Mouse (Mus musculus) c-Kit-positive CD71-negative TER-119-negative erythroid progenitor cells, embryonic 14.5 days (primary cell): ENCODE measurements at regions not wholly inside any gene's neighbourhood (a gene's known extent, or its start where the extent isn't known, plus 50 kb on each side); places are given as distances from the start of the nearest gene placed in this dataset.
"Not testable (repeated sequence)": the region's sequence is repeated elsewhere in the genome, so short reads cannot be mapped to it uniquely, and the experiment has no call there.

Experiments used
- DNase-seq: peaks from one replicate; pipeline ENCODE4 v3.0.0-alpha.2; 2013; ENCODE audit warnings: low read depth

DNA sequence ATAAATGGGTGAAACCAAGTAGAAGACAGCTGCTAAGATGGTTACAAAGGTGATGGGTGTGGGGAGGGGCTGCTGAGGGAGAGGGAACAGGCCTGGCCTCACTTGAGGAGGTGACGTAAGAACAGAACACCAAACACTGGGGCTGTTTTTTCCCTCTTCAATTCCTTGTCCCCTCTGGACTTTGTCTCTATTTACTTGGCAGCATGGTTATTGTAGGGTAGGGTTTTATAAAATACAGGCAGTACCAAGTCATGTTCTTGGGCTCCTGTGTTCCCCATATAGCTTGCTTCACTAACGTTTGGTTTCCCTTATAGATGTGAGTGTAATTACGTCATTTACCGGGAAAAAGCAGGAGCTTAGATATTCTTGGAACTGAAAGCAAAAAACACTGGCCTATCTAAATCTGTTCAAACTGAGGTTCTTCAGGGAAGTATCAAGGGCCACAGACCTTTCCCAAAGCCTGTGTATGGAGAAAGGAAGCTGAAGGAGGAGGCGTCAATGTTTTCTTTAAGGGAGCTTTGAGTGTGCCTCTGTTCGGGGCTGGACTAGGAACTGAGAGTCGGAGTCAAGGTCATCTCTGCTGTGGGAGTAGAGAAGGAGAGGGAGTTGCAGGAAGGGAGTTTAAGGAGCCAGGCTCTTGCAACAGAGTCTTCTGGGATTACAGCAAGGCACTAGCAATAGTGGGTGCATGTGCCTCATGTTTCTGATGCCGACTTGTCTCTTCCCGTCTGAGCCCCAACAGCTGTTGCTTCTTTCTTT lies 85.1 kb upstream of the Atp1b1 start:
- DNase-seq = no peak

DNA sequence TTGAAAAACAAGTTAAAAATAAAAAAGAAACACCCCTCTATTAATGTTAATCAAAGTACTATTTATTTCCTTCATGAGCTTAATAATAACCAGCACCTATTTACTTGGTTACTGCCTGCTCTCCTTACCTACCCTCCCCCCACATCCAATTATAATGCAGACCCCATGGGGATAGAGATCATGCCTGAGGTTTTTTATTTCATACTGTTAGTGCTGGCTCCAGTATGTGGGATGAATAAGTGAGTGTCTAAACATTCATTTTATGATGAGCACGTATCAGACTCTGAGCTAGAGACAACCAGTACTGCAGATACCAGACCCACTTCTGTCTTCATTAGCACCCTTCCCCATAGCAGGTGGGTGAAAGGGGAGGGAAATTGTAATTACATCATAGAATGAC lies 83.6 kb upstream of the Atp1b1 start:
- no peak for DNase-seq

DNA sequence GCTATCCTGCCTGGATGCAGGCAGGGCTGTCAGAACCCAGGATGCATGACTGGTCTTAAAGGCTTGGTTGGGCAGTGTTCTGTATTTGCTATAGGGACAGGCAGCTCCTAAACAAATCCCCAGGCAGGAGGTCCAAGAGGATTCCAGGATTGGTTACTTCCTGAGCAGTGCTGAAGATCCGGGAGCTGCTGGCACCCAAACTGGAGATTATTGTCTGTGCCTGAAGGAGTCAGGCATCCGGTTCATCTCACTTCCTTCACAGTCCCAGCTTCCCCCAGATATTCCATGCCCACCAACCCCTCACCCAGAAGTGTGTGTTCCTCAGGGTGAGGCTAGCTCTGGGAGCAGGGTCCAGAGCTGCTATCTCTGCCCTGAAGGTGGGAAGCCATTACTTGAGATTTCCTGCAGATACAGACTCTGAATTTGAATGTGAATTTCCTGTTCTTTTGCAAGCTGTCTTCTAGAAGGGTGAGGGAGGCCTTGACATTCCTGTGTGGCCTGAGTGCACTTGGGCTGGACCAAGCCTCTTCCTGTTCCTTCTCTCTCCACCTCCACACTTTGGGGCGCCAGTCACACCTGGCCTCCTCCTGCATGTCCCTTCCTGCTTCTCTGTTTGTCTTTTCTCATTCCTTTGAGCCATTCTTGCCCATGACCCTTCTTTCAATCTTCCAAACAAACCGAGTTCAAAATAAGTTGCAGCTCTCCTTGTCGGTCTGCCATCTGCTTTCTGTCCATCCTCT lies 80.3 kb upstream of the Atp1b1 start:
- no peak for DNase-seq

DNA sequence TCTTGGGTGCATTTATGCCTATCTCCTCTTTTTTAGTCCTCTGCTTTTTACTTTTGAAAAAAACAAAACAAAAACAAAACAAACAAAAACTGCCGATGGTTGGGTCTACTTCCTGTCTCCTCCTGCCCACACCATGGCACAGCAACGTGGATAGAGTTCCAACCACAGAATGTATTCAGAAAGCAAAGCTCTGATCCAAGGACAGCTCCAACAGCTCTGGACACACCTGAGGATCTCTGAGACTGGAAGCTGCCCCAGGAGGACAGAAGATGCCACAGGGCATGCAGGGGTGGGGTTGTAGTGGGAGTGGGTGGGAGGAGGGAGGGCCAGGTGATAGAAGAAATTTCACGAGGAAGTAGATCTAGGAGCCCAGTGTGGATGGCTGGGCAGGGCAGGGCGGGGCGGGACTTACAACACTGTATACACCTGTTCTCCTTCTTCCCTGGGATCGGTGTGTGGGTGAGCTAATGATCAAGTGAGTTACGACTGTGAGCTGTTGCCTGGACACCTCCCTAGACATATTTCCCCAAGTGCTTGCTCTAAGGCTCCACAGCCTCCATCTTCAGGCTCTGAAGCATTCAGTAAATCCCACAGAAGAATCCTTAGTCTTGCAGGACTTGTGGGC lies 79.3 kb upstream of the Atp1b1 start:
- DNase-seq = no peak

DNA sequence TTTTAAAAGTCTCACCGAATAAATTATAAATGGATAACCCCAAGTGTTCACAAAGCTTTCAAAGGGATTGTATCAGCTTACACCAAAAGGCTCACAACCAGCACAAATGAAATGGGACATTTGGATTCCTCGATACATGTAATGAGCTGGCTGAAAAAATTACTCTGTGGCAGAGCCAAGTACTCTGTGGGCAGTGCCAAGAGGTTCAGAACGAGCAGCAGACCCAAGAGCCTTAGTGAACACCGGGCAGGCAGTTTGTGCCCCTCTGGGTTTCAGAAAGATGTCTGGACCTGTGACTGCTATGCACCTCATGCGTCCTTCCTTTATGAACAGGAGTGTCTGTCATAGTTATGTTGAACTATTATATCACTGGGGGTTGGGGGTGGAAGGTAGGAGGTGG lies 74.0 kb upstream of the Atp1b1 start:
- no peak for DNase-seq

DNA sequence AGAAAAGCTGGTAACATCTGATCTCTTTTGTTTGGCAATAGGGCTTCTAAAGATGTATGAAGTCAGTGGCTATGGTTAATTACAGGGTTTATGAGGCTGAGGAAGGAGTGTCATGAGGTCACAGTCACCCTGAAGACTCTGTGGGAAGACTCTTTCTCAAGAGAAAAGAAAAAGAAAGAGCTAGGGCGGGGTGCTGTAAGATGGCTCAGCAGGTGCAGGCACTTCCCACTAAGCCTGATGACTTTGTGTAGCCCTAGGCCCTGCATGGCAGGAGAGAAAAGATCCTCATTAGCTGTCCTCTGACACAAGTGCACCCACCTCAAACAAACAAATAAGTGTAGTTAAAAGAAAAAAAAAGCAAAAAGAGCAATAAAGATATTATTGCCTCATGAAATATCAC lies 73.6 kb upstream of the Atp1b1 start:
- DNase-seq = no peak

DNA sequence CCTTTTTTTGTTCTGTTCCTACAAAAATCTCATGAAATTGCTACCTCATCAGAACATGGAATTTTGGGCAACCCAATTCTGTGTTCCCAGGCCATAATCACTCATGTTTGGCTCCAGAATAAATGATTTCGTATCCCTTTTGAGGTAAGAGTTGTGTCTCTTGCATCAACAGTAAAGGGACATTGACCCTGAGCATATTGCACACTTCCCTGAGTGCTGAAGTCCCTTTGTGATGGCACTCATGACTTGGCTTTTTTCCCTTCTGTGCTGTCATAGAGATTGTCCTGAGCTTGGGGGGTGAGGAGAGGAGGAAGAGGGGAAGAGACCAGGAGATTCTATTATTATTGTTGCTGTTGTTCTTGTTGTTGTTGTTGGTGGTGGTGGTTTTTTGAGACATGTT lies 68.6 kb upstream of the Atp1b1 start:
- no peak for DNase-seq

DNA sequence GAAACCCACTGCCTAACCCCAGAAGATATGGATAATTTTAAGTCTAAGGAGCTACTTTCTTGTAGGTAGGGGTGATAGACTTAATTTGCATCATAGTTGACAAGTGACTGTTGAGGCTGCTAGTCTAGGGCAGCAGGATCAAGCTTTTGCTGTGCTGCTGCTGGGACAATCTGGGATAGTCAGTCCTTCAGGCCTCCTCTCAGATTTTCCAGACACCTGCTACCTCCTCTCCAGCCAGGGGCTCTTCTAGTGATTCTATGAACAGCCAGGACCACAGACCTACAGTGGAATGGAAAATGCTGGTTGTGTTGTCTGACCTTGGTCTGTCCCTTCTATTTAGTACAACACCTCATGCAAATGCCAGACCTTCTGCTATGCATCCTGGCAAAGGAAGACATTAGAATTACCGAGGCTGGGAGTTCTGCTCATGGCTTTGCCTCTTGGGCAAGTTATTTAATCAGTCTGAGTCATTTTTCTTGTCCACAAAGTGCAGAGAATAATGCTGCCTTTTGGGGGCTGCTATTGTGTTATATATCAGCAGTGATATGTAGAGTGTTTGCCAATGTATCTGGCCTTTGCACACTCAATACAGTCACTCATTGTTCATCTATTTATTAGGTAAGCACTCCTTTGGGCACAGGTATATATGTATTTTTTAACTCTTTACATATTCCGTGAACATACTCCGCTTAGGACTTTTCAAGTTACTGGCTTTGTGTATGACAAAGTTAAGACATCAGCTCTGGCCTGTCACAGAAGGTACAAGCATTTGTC lies 64.4 kb upstream of the Atp1b1 start:
- DNase-seq = no peak

DNA sequence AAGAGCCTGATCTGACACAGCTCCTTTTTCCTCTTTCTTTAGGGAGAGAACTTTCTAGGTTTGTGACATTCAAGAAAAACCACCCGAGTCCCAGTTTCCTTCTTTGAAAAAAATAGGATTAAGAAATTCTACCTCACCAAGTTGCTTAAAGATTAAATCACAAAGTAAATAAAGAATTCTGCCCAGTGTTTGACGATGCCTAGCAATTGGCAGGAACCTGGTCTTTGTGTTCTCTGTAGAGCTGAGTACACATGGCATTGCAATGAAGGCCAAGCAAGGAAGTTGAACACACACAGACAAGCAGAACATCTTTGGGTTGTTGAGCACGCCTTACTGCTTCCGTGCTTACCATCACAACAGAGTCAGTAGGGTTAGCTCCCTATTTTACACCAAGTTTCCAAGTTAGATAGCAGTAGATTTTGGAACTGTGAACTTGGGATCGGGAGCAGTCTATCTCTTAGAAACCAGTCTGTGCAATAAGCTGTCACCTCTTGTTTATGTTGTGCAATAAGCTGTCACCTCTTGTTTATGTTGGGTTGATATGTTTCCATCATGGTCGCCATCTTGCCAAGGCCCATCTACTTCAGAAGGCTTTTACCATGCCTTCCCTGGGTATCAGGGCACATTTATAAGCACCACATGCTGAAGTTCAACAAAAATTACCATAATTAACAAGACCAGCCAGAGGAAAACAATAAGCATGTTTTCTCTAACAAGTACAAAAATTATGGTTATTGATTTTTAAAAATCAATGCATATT lies 63.4 kb upstream of the Atp1b1 start:
- DNase-seq = no peak

DNA sequence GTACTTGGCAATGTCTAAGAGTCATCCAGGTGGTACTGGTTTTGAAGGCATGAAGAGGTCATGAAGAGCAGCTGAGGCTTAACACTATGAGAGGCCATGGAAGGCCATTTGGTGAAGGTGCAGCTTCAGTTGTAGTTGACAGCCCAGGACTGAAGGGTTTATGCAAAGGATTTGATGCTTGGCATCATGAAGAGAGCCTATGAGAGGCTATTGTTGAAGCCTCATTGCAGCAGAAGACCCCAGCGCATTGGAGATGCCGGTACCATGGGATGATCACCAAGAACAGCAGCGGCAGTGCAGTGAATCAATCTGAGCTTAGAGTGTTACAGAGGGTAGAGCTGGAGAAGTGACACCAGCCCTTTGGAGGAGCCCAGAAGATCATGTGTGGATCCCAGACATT lies 60.7 kb upstream of the Atp1b1 start:
- DNase-seq = no peak

DNA sequence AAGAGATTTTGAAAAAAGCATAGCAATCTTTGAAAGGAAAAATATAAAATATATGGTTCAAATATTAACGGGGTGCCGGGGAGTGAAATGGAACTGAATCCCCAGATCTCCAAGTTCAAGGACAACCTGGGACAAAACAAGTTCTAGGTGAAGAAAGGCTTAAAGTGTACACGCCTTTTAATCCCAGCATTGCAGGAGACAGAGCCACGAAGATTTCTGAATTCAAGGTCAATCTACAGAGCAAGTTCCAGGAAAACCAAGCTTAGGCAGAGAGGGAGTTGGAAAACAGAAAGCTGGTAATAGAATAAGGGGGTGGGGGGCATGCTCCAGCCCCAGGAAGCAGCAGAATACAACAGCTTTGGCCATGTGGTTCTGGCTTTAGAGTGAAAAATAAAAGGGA lies 60.2 kb upstream of the Atp1b1 start:
- DNase-seq = no peak

DNA sequence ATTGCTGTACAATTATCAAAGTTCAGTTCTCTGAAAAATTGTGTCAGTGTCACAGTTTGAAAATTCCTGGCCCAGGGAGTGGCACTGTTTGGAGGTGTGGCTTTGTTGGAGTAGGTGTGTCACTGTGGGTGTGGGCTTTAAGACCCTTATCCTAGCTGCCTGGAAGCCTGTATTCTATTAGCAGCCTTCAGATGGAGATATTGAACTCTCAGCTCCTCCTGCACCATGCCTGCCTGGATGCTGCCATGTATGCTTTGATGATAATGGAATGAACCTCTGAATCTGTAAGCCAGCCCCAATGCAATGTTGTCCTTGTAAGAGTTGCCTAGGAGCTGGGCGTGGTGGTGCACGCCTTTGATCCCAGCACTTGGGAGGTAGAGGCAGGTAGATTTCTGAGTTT lies 59.2 kb upstream of the Atp1b1 start:
- DNase-seq = not testable (repeated sequence)

DNA sequence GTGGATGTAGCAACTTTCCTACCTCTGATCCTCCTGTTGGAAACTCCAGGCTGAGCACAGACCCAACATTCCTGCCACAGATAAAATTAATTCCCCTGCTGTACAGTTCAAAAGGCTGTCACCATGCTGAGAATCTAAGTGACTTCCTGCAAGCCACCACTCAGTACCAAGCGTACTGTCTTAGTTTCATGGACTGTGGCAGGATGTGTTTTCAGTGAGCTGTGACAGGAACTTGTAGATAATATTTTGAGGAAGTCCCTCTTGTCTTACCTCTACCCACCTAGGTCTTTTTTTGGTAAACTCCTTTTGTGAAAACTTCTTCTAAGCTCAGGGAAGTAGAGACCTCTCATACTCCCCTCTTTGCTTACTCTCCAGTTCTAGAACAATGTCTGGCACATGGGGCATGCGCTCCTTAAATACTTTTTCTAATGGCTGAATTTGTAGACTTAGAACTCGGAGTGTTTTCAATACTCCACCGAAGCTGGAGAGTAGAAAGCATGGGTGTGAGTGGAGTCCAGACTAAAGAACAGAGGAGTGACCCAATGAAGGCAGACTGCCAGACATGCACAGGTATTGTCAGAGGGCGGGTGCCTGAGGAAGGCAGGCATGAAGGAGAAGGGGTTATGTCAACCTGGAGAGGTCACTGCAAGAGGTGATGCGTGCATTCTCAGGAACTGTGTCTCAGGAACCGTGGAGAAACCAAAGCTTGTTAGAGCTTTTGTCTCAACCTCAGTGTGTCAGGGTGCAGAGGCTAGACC lies 53.7 kb upstream of the Atp1b1 start:
- no peak for DNase-seq

DNA sequence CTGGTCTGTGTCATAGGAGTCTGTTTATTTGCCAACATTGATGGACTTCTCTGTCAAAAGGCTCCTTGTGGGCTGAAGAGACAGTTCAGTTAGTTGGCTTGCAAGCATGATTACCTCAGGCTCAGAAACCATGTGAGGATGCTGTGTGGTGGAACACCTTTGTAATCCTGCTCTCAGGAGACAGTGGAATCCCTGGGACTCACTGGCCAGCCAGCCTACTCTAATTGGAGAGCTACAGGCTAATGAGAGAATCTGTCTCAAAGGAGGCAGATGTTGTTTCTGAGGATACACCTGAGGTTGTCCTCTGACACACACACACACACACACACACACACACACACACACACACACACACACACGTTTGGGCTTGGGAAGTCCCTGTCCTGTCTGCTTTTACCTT lies 51.1 kb upstream of the Atp1b1 start:
- no peak for DNase-seq

DNA sequence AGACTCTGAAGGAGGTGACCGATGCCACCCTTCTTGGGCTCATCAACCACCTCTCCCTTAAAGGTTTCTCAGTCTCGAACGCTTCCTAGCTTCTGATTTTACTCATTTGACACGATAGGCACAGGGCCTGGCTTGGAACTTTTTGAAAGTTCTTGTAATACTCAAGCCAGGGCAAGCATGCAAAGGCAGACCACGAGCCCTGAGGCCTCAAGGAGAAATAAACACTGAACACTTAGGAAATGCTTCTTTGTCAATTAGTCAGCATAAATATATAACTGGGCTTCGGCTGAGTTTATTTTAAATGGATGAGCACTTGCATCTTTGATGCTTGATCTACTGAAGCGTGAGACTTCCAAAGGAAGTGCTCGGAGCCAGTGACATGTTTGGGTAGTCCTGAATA lies 50.4 kb upstream of the Atp1b1 start:
- DNase-seq = no peak

DNA sequence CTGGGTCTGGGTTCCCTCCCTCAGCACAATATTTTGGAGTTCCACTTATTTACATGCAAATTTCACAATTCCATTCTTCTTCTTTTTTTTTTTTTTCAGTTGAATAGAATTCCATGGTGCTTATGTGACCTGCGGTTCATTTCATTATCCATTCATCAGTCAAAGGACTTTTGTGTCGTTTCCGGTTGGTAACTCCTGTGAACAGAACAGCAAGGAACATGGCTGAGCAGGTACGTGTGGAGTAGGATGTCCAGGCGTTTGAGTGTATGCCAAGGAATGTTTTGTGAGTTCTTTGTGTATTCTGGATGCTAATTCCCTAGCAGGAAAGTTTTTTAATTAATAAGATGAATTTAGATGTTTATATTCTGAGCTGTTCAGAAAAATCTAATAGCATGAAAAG lies 50.0 kb upstream of the Atp1b1 start:
- no peak for DNase-seq
